Comparison of ENCODE assay signal across 18 mouse cellular contexts in the genomic region with DNA sequence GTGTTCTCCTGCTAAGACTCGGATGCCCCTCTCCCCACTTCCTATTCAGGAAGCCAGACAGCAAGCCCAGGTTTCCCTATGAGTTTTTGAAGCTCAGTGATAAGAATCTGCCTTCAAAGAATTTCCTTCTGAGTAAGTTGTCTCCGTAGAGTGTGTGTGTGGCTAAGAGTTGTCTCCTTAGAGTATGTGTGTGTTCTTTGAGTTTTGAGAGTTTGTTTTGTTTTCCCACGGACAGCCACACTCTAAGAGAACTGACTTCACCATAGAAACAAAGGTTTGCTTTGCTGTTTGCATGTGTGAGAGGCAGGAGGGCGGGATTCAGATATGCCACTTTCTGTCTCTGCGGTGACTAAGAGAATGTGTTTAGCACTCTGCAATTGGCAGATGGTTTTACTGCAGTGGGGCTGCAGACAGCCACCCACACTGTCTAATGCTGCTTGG. TPM values are rescaled to one million over a fixed set of nuclear protein-coding genes. Genes with fewer than 3 reads are reported as not detected.
DNase-seq lines count a peak whose midpoint lies in the region; ATAC-seq lines count a peak whose summit lies in the region.
"Had no signal": no experiment of that assay in that cellular context is flagged by ENCODE, and none has a peak within 500 bp of the region (broad histone marks: within the 10 kb centered on the region; RNA-seq: fewer than 3 reads in every experiment).

No protein-coding gene starts in this region.

- H3K27ac ChIP-seq in hindbrain, embryonic 12.5 days, result 0 out of 2 replicates have a peak overlapping the region, but pooled peaks have one; percentile 57
- H3K27ac ChIP-seq in hindbrain, embryonic 10.5 days, result no peak overlapping the region
- H3K27ac ChIP-seq in neural tube, embryonic 13.5 days (replicated peaks), result peak overlapping the region; percentile 49
- H3K27ac ChIP-seq in heart, embryonic 10.5 days, result no peak overlapping the region
- H3K27ac ChIP-seq: forebrain, embryonic 15.5 days; liver, embryonic 12.5 days; stomach, embryonic 15.5 days had no signal

- H3K9me3 ChIP-seq in hindbrain, embryonic 12.5 days (replicated peaks), result no peaks in the 10 kb centered on the region
- H3K9me3 ChIP-seq in hindbrain, embryonic 10.5 days, result no peaks in the 10 kb centered on the region
- no peaks in the 10 kb centered on the region for H3K9me3 ChIP-seq in neural tube, embryonic 13.5 days
- no peaks in the 10 kb centered on the region for H3K9me3 ChIP-seq in heart, embryonic 10.5 days
- H3K9me3 ChIP-seq: forebrain, embryonic 15.5 days; liver, embryonic 12.5 days; stomach, embryonic 15.5 days had no signal

- no peak overlapping the region for H3K4me3 ChIP-seq in hindbrain, embryonic 12.5 days
- no peak overlapping the region for H3K4me3 ChIP-seq in hindbrain, embryonic 10.5 days
- H3K4me3 ChIP-seq in neural tube, embryonic 13.5 days, result no peak overlapping the region
- H3K4me3 ChIP-seq in heart, embryonic 10.5 days, result no peak overlapping the region
- H3K4me3 ChIP-seq: forebrain, embryonic 15.5 days; liver, embryonic 12.5 days; stomach, embryonic 15.5 days had no signal

- no peak for DNase-seq in hindbrain, embryonic 10.5 days (ENCODE audit: low spot score)
- no peak for DNase-seq in neural tube, embryonic 10.5 days (ENCODE audit: extremely low spot score, low spot score)
- peak; percentile 43 to 50 for DNase-seq in layer of hippocampus, postnatal 36 days
- DNase-seq in yolk sac, embryonic 10.5 days (ENCODE audit: low spot score), result no peak
- no peak for DNase-seq in heart, embryonic 10.5 days (ENCODE audit: low spot score)
- DNase-seq: adrenal gland, adult 2 months; B cell, adult 2 months; heart, postnatal 10 days; kidney, adult 8-10 months had no signal

- H3K9ac ChIP-seq in hindbrain, embryonic 12.5 days, result no peak overlapping the region
- no peak overlapping the region for H3K9ac ChIP-seq in neural tube, embryonic 13.5 days
- H3K9ac ChIP-seq: forebrain, embryonic 15.5 days; liver, embryonic 12.5 days; stomach, embryonic 15.5 days had no signal

- H3K36me3 ChIP-seq in hindbrain, embryonic 12.5 days, result peaks cover 12% of the 10 kb centered on the region
- H3K36me3 ChIP-seq in hindbrain, embryonic 10.5 days, result peaks cover 56% of the 10 kb centered on the region
- peaks cover 24% of the 10 kb centered on the region for H3K36me3 ChIP-seq in neural tube, embryonic 13.5 days
- H3K36me3 ChIP-seq in heart, embryonic 10.5 days, result peaks cover 27% of the 10 kb centered on the region

- no peak overlapping the region for H3K4me2 ChIP-seq in hindbrain, embryonic 12.5 days (replicated peaks)
- no peak overlapping the region for H3K4me2 ChIP-seq in neural tube, embryonic 13.5 days
- H3K4me2 ChIP-seq: forebrain, embryonic 15.5 days; liver, embryonic 12.5 days; stomach, embryonic 15.5 days had no signal

- WGBS in hindbrain, embryonic 12.5 days, result 73% methylated on average over 5 of the region's 5 CpGs
- 79% methylated on average over 5 of the region's 5 CpGs for WGBS in hindbrain, embryonic 10.5 days
- 71% methylated on average over 5 of the region's 5 CpGs for WGBS in neural tube, embryonic 13.5 days
- 54% methylated on average over 5 of the region's 5 CpGs for WGBS in heart, embryonic 10.5 days

- H3K4me1 ChIP-seq in hindbrain, embryonic 12.5 days, result no peaks in the 10 kb centered on the region
- no peaks in the 10 kb centered on the region for H3K4me1 ChIP-seq in hindbrain, embryonic 10.5 days (replicated peaks)
- H3K4me1 ChIP-seq in neural tube, embryonic 13.5 days (replicated peaks), result no peaks in the 10 kb centered on the region
- H3K4me1 ChIP-seq in heart, embryonic 10.5 days, result 0 out of 2 replicates have a peak, but pooled peaks cover 3% of the 10 kb centered on the region
- H3K4me1 ChIP-seq: forebrain, embryonic 15.5 days; stomach, embryonic 15.5 days had no signal

- no peaks in the 10 kb centered on the region for H3K27me3 ChIP-seq in hindbrain, embryonic 12.5 days
- H3K27me3 ChIP-seq in hindbrain, embryonic 10.5 days (ENCODE audit: insufficient read depth, poor library complexity, severe bottlenecking), result no peaks in the 10 kb centered on the region
- no peaks in the 10 kb centered on the region for H3K27me3 ChIP-seq in neural tube, embryonic 13.5 days
- H3K27me3 ChIP-seq in heart, embryonic 10.5 days (ENCODE audit: insufficient read depth, poor library complexity, severe bottlenecking), result no peaks in the 10 kb centered on the region
- H3K27me3 ChIP-seq: forebrain, embryonic 15.5 days; liver, embryonic 12.5 days; stomach, embryonic 15.5 days had no signal

- ATAC-seq in hindbrain, embryonic 12.5 days (ENCODE audit: low FRiP score), result no peak
- ATAC-seq in neural tube, embryonic 13.5 days (ENCODE audit: low read depth), result no peak
- peak; percentile 65 for ATAC-seq in activated CD4-positive, CD25-positive, alpha-beta regulatory T cell, adult 4 months
- ATAC-seq: forebrain, embryonic 15.5 days; liver, embryonic 12.5 days had no signal

RNA-seq across cellular contexts. Expression of a gene that starts 56.2 kb away (rescaled TPM):
- not detected in 2 replicates for polyA plus RNA-seq in hindbrain, embryonic 12.5 days (2016; fragmentation: Nextera tagmentation; extraction: Ambion mirVana)
- not detected in 2 replicates for polyA plus RNA-seq in hindbrain, embryonic 10.5 days (2016; fragmentation: Nextera tagmentation; extraction: Ambion mirVana)
- not detected in 2 replicates for polyA plus RNA-seq in neural tube, embryonic 13.5 days (2015; fragmentation: Nextera tagmentation; extraction: Ambion mirVana)
- polyA plus RNA-seq in activated CD4-positive, CD25-positive, alpha-beta regulatory T cell, adult 4 months (2017; shearing (Covaris generic)), result not detected
- total RNA-seq in layer of hippocampus, postnatal 36 days (2021), result not detected
- not detected in 2 replicates for polyA plus RNA-seq in heart, embryonic 10.5 days (2016; fragmentation: Nextera tagmentation; extraction: Ambion mirVana)
- total RNA-seq: adrenal gland, adult 2 months; gastrocnemius, postnatal 4 days; heart, postnatal 10 days; layer of hippocampus, postnatal 14 days had no signal
- polyA plus RNA-seq: adrenal gland, adult 2 months; cortical plate, adult 2 months; forebrain, embryonic 15.5 days; liver, embryonic 12.5 days; stomach, embryonic 15.5 days had no signal

Comparison
In these comparisons a context has a peak if more than half of its experiments do, and no peak if none do; other contexts are left out.
1. H3K27ac ChIP-seq: peak in hindbrain, embryonic 12.5 days (single experiment) and neural tube, embryonic 13.5 days (single experiment); none in hindbrain, embryonic 10.5 days (single experiment) and heart, embryonic 10.5 days (single experiment).
2. DNase-seq: peak in layer of hippocampus, postnatal 36 days (2 of 2); none in hindbrain, embryonic 10.5 days (single experiment), neural tube, embryonic 10.5 days (single experiment), yolk sac, embryonic 10.5 days (single experiment) and heart, embryonic 10.5 days (single experiment).